Mouse (Mus musculus) thymus, postnatal 4 days (tissue): ENCODE measurements at regions not wholly inside any gene's neighbourhood (a gene's known extent, or its start where the extent isn't known, plus 50 kb on each side); places are given as distances from the start of the nearest gene placed in this dataset.

Experiments used
- DNase-seq: peaks from one replicate; pipeline ENCODE4 v3.0.0; 2021

DNA sequence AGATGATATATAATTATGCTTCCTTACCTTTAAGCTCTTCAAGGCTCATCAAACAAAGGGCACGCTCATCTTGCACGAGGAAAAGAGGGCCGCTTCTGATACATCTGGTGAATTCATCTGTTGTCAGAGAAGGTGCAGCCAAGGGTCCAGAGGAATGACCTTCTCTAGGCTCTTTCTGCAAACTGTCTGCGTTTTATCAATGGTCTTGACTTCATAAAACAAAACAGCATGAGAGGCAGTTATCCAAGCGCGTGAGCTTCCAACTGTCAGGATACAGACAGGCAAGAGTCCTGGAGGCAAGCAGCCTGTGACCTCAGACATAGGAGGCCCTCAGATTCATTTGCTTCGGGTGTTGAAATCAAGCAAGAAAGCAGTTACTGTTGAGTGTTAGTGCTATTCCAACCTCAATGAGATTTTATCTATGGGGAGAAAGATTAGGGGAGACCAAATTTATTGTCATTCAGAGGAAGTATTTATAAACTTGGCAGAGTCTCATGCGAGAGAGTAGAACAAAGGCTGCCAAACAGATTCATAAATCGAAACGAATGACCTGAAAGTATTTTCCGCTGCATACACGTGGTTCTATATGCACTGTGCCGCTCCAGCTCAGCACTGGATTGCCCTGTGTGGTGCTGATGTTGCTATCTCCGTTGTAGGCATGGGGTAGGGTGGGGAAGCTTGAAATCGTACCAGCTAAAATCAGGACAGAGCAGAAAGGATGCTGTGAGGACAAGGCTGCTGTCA lies 107.2 kb upstream of the Vangl1 start:
- no peak for DNase-seq

DNA sequence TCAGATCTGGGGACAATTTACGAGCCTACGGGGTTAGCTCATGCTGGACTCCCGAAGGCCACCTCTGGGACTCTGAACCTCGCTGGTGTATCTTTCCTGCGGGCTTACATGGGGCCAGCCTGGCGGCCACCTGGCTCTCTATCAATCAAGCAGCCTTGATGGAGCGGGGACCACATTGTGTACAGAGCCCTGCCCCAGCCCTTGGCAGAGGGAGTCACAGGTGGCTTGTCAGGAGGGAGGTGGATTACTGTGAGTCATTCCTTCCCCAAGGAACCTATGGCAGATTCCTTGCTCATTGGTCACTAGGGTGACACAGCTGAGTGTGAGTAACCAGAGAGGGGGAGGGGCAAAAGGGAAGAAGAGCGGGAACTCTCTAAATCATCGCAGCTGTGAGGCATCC lies 105.8 kb upstream of the Vangl1 start:
- DNase-seq, result no peak

DNA sequence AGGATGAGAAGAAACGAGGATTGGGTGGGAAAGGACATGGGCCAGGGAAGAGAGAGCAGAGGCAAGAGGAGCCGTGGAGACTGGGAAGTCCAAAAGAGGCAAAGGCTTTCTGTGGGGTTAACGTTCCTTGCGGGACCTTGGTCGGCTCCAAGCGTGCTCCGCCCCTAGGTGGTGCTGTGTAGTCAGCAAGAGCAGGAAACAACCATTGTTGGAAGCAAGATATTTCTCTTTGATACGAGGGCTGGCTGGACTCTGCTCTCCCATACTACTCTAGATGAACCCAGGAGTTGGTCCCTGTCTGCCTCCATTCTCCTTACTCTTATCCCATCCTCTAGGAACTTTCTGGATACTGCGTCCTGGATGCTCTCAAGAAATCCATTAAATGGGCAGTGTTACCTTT lies 105.3 kb upstream of the Vangl1 start:
- peak; percentile 59 for DNase-seq

DNA sequence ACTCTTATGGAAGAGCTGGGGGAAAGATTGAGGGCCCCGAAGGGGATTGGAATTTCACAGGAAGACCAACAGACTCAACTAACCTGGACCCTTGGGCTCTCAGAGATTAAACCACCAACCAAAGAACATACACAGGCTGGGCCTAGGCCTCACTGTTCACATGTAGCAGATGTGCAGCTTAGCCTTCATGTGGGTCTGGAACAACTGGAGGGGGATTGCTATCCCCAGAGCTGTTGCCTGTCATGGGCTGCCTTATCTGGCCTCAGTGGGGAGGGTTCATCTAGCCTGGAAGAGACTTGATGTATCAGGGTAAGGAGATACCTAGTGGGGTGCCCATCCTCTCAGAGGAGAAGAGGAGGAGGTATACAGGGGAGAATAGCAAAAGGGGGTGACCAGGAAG lies 103.2 kb upstream of the Vangl1 start:
- DNase-seq, result no peak

DNA sequence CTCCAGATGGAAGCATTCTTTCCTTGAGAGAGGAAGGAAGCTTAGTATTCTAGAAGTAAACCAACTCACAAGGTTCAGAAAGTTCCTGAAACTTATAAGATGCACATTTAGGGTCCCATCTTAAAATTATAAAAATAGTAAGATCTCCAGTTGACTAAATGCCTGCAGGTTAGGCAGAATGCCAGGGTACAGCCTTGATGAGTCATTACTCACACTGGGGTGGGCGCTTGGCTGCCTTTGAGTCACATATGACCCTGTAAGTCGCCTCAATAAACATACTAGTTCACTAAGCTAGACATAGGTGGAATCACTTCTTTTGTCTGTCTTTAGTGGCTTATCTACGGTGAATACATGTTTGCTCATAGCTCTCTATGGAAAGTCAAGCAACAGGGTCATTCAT lies 87.9 kb upstream of the Vangl1 start:
- DNase-seq, result no peak

DNA sequence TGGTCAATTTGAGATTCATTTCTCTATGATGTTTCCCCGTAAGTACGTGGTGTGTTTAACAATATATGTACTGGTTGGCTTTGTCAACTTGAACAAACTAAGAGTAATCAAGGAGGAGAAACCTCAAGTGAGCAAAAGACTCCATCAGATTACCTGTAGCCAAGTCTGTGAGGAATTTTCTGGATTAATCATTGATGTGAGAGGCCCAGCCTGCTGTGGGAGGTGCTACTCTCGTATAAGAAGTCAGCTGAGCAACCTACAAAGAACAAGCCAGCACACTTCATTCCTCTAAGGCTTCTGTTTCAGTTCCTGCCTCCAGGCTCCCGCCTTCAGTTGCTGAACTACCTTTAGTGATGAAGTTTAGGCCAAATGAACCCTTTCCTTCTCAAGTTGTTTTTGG lies 77.5 kb upstream of the Vangl1 start:
- DNase-seq, result no peak

DNA sequence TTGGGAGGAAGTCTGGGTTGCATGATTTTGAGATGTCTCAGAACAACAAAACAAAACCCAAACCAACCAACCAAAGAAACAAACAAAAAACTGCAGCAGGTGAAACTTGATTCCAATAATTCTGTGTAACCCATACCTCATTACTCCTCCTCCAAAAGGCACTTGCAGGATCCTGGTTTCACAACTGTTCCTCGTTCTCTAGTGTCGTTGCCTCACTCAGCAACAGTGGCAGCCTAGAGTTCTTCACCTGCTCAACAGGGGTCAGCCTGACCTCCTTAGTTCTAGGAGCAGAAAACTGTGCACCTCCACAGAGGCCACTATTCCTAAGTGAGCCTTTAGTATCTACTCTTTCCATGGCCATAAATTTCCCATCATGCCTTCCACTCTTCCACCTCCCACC lies 72.3 kb upstream of the Vangl1 start:
- no peak for DNase-seq

DNA sequence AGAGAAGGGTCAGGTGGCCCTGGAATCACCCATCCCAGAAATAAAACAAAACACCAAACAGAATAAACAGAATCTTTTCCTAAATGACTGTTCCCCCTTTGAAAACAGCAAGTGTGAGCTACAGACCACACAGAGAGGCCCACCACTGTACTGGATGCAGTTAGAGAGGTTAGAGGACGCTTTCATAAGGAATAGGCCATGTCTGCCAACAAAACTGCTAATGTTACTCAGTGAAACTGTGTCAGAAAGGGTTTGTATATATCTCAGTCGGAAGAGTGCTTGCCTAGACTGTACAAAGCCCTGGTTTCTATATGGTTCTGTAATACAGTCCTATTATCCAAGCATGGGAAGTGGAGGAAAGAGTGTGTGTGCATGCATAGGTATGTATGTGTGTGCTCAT lies 71.8 kb upstream of the Vangl1 start:
- no peak for DNase-seq

DNA sequence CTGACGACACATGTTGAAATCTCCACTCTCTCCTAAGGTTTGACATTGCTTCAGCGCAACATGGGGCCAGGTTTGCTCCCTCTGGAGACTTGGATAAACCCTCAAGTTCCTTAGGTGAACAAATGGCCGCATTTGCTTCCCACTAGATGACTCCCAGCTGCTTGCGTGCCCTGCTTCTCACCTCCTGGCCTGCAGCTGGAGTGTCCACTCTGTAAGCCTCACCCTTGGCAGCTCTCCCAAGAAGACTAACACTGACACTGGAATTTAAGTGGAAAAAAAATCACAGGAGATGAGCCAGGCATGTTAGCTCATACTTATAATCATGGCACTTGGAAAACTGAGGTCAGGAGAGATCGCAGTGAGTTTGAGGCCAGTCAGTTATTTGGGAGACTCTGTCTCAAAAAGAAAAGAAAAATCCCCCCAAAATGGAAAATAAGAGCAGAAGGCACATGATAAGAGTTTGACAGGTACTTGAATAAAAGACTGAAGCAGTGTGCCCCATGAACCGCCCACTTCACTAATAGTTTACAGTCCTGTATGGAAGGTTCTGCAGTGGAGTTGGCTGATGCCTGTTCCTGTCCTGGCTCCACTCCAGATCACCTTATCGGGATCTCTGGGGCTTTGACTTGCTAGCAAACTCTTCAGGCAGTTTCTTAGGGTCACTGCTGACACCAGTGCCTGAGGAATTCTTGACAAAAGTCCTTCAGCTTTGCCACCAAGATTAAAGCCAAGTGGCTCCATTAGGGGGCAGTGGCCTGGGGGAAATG lies 70.9 kb upstream of the Vangl1 start:
- no peak for DNase-seq

DNA sequence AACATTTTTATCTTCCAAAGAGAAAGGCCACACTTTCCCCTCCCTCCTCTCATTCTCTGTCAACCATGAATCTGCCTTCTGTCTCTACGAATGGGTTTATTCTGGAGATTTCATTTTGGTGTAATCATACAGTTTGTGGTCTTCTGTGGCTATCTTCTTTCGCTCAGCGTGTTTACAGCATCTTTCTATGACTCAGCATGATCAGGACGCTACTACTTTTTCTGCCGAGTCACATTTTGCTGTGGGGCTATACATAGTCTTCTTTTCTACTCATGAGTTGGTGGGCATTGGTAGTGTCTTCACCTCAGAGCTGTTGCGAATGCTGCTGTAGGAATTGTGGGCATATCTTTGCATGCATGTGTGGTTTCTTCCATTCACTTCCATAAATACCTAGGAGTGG lies 66.3 kb upstream of the Vangl1 start:
- DNase-seq, result no peak

DNA sequence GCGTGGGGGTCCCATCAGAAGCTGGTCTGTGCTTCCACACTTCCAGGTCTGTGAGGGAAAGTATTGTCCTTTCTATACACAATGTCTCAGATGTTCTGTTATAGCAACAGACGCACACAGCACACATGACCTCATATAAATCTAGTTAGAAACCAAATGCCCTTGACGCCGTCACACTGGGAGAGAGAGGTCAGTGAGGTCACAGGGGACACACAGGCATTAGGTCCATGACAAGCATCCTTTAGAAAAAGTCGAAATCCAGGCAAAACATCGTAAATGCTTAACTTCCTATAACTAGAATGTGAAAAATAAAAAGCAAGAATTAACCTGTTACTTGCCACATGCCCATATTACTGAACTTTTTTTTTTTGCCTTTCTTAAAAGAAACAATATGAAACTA lies 65.8 kb upstream of the Vangl1 start:
- no peak for DNase-seq

DNA sequence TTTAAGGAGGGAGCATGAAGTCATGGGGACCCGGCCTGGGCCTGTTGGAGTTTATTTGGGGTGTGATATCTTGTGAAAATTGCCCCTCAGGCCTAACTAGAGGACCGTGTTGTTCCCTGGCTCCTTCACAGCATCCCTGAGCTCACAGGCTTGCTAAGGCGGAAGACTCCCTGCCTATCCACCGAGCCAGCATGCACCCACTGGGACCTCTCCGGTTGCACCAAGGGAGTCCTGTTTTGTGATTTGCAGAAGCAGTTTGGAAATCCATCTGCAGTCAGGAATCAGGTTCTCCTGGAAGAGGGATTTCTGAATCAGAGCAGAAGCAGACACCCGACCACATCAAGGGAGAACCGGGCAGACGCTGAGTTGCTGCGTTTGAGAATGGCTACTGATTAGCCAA lies 61.6 kb upstream of the Vangl1 start:
- DNase-seq, result no peak

DNA sequence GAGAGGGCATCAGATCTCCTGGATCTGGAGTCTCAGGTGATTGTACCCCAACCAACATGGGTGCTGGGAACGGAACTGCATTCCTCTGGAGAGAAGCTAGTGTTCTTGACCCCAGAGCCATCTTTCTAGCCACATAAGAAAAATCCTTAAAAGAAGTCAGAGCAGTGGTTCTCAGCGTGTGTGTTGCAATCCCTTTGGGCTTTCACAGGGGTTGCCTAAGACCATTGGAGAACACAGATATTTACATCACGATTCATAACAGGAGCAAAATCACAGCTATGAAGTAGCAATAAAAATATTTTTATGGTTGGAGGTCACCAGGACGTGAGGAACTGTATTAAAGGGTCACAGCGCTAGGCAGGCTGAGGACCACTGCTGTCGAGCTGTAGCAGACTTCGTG lies 60.7 kb upstream of the Vangl1 start:
- DNase-seq, result no peak

DNA sequence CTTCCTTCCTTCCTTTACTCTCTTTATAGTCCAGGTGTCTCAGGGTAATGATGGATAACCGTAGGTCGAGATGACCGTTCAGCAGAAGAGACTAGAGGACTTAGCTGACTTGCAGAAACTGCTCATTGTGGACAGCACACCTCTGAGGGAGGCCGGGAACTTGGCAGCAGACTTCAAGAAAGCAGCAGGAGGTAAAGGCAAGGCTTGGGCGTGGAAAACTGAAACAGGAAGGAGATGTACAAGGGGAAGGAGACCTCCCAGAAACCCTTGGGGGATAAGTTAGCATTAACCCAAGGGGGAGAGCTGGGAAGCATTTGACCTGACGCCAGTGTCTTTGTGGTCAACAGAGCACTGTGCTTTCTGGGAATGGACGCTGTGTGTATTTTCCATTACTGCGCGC lies 58.8 kb upstream of the Vangl1 start:
- no peak for DNase-seq

DNA sequence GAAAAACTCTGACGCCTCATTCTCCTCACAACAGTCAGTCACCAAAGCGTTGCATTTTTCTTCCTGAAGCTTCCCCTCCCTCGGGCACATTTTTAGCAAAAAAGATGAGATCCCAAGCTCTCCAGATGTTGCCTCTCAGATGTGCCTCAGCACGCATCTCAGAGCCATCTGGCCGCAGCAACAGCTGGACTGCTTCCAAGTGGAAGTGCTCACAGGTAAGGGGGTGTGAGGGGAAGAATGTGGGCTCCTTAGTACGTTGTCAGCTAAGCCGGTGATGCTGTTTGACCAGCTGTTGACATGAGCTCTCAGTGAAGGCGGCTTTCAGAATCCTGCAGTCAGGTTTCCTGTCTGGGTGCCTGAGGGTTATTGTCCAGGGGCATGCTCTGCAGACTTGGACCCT lies 58.2 kb upstream of the Vangl1 start:
- DNase-seq, result no peak

DNA sequence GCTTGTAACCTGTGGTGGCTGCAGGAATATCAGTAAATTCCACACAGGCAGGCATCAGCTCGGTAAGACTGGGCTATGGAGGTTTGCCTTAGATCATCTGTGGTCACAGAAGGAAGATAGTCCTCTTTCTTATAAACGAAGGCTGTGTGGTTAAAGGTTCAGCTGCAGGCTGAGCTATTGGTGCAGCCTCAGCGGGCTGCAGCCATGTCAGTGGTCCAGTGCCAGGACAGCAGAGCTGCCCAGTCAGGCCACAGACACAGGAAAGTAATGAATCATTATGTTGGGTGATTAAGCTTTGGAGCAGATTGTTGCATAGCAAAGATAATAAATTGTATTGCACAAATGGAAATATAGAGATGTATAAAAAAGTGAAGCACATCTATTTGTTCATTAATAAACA lies 57.0 kb upstream of the Vangl1 start:
- DNase-seq, result no peak
